Mouse (Mus musculus): ENCODE results near the gene Mcm3ap. TPM values are rescaled to one million over a fixed set of nuclear protein-coding genes. Genes with fewer than 3 reads are reported as not detected.

The Mcm3ap gene
- polyA plus RNA-seq, 1 experiment from 2014 or later = 42.1 TPM

GRCm38 (mm10) chr10:76504271-76504943 is 35.7 kb downstream of the Mcm3ap start:
- no peaks in the 10 kb centered on the region for H3K4me1 ChIP-seq (replicated peaks)
- H3K4me3 ChIP-seq (replicated peaks) = no peak overlapping the region
- H3K4me2 ChIP-seq (replicated peaks) = 0 out of 2 replicates have a peak overlapping the region, but pooled peaks have one; percentile 7
- no peak overlapping the region for H3K27ac ChIP-seq
- no peaks in the 10 kb centered on the region for H3K9me3 ChIP-seq
- H3K27me3 ChIP-seq (replicated peaks) = no peaks in the 10 kb centered on the region
- H3K36me3 ChIP-seq = peaks cover 33% of the 10 kb centered on the region
- 65% methylated on average over 11 of the region's 11 CpGs for WGBS
- peak; percentile 81 for ATAC-seq
- H3K9ac ChIP-seq = no peak overlapping the region

- Histone ChIP-seq H3K36me3 (peaks cover 31% of the 10 kb centered on the region), H3K4me3 (replicated peaks) (no peak overlapping the region), H3K4me1 (replicated peaks) (no peaks in the 10 kb centered on the region), H3K4me2 (replicated peaks) (no peak overlapping the region), H3K9me3 (no peaks in the 10 kb centered on the region), H3K27me3 (replicated peaks) (no peaks in the 10 kb centered on the region), H3K27ac (no peak overlapping the region), H3K9ac (no peak overlapping the region)
- 92% methylated on average over 7 of the region's 7 CpGs for WGBS
- no peak for ATAC-seq
These were observed 37.1 kb downstream of the Mcm3ap start for GRCm38 (mm10) chr10:76505865-76506264.

GRCm38 (mm10) chr10:76512965-76513583 is 44.3 kb downstream of the Mcm3ap start:
- peak; percentile 85 for ATAC-seq
- Histone ChIP-seq H3K36me3 (peaks cover 17% of the 10 kb centered on the region; the same call in 1 of the 2 replicates), H3K27me3 (replicated peaks) (no peaks in the 10 kb centered on the region), H3K27ac (no peak overlapping the region), H3K4me3 (replicated peaks) (no peak overlapping the region), H3K9me3 (no peaks in the 10 kb centered on the region), H3K4me1 (replicated peaks) (no peaks in the 10 kb centered on the region), H3K9ac (no peak overlapping the region), H3K4me2 (replicated peaks) (no peak overlapping the region)
- 58% methylated on average over 5 of the region's 5 CpGs for WGBS

- WGBS = 1% methylated on average over 11 of the region's 11 CpGs
- no peak for ATAC-seq
- peak overlapping the region; percentile 70; the same call in 1 of the 2 replicates for H3K9ac ChIP-seq
- peak overlapping the region; percentile 89 for H3K4me2 ChIP-seq (replicated peaks)
- H3K4me3 ChIP-seq (replicated peaks) = peak overlapping the region; percentile 71
- peaks cover 10% of the 10 kb centered on the region; the same call in 1 of the 2 replicates for H3K4me1 ChIP-seq (replicated peaks)
- H3K27ac ChIP-seq = peak overlapping the region; percentile 34; the same call in 1 of the 2 replicates
- no peaks in the 10 kb centered on the region for H3K9me3 ChIP-seq
- H3K27me3 ChIP-seq (replicated peaks) = no peaks in the 10 kb centered on the region
- H3K36me3 ChIP-seq = peaks cover 14% of the 10 kb centered on the region
These were observed 62.2 kb downstream of the Mcm3ap start for GRCm38 (mm10) chr10:76530922-76531321.

- WGBS = under 1% methylated on average over 36 of the region's 37 CpGs
- ATAC-seq = peak; percentile 100
- Histone ChIP-seq H3K4me1 (replicated peaks) (peaks cover 10% of the 10 kb centered on the region; the same call in 1 of the 2 replicates), H3K4me3 (replicated peaks) (peak within 1 kb of the TSS; percentile 71), H3K27ac (peak within 1 kb of the TSS; percentile 77), H3K36me3 (peaks cover 16% of the 10 kb centered on the region), H3K27me3 (replicated peaks) (no peaks in the 10 kb centered on the region), H3K4me2 (replicated peaks) (peak within 1 kb of the TSS; percentile 89), H3K9me3 (no peaks in the 10 kb centered on the region), H3K9ac (peak within 1 kb of the TSS; percentile 70)
These were observed 62.6 kb downstream of the Mcm3ap start, which contains the start of gene Lss for GRCm38 (mm10) chr10:76531375-76531774. Gene Lss, plus strand, starts transcription at chr10:76531588.

- H3K9ac ChIP-seq = peak overlapping the region; percentile 70
- ATAC-seq = peak; percentile 52
- peak overlapping the region; percentile 77 for H3K27ac ChIP-seq
- H3K27me3 ChIP-seq (replicated peaks) = no peaks in the 10 kb centered on the region
- peaks cover 16% of the 10 kb centered on the region for H3K36me3 ChIP-seq
- under 1% methylated on average over 14 of the region's 14 CpGs for WGBS
- peak overlapping the region; percentile 89 for H3K4me2 ChIP-seq (replicated peaks)
- H3K4me3 ChIP-seq (replicated peaks) = peak overlapping the region; percentile 71
- H3K9me3 ChIP-seq = no peaks in the 10 kb centered on the region
- H3K4me1 ChIP-seq (replicated peaks) = peaks cover 10% of the 10 kb centered on the region; the same call in 1 of the 2 replicates
These were observed 63.1 kb downstream of the Mcm3ap start for GRCm38 (mm10) chr10:76531828-76532227.

- WGBS = 96% methylated on average over 7 of the region's 7 CpGs
- Histone ChIP-seq H3K36me3 (peaks cover 36% of the 10 kb centered on the region), H3K9ac (no peak overlapping the region), H3K27ac (no peak overlapping the region), H3K4me1 (replicated peaks) (peaks cover 8% of the 10 kb centered on the region; the same call in 1 of the 2 replicates), H3K4me3 (replicated peaks) (no peak overlapping the region), H3K9me3 (no peaks in the 10 kb centered on the region), H3K27me3 (replicated peaks) (no peaks in the 10 kb centered on the region), H3K4me2 (replicated peaks) (no peak overlapping the region)
- no peak for ATAC-seq
These were observed 66.8 kb downstream of the Mcm3ap start for GRCm38 (mm10) chr10:76535526-76535925.

GRCm38 (mm10) chr10:76537619-76538018 is 68.9 kb downstream of the Mcm3ap start:
- ATAC-seq = peak; percentile 59
- Histone ChIP-seq H3K36me3 (peaks cover 48% of the 10 kb centered on the region), H3K4me1 (replicated peaks) (peaks cover 4% of the 10 kb centered on the region; the same call in 1 of the 2 replicates), H3K27ac (no peak overlapping the region), H3K9me3 (no peaks in the 10 kb centered on the region), H3K27me3 (replicated peaks) (no peaks in the 10 kb centered on the region), H3K4me3 (replicated peaks) (no peak overlapping the region), H3K9ac (no peak overlapping the region), H3K4me2 (replicated peaks) (no peak overlapping the region; the same call in 1 of the 2 replicates)
- WGBS = 77% methylated on average over 9 of the region's 9 CpGs

- Histone ChIP-seq H3K4me1 (replicated peaks) (no peaks in the 10 kb centered on the region), H3K9ac (no peak overlapping the region), H3K27ac (no peak overlapping the region), H3K9me3 (no peaks in the 10 kb centered on the region), H3K36me3 (peaks cover 58% of the 10 kb centered on the region), H3K4me2 (replicated peaks) (no peak overlapping the region), H3K4me3 (replicated peaks) (no peak overlapping the region), H3K27me3 (replicated peaks) (no peaks in the 10 kb centered on the region)
- ATAC-seq = no peak
- WGBS = 92% methylated on average over 11 of the region's 11 CpGs
These were observed 72.8 kb downstream of the Mcm3ap start for GRCm38 (mm10) chr10:76541336-76542085.

GRCm38 (mm10) chr10:76542636-76543375 is 74.1 kb downstream of the Mcm3ap start:
- peaks cover 70% of the 10 kb centered on the region for H3K36me3 ChIP-seq

GRCm38 (mm10) chr10:76546566-76546965 is 77.8 kb downstream of the Mcm3ap start:
- no peaks in the 10 kb centered on the region for H3K4me1 ChIP-seq (replicated peaks)
- H3K36me3 ChIP-seq = peaks cover 68% of the 10 kb centered on the region
- no peak overlapping the region for H3K4me2 ChIP-seq (replicated peaks)
- H3K9me3 ChIP-seq = no peaks in the 10 kb centered on the region
- H3K9ac ChIP-seq = no peak overlapping the region
- WGBS = 92% methylated on average over 8 of the region's 8 CpGs
- no peak overlapping the region for H3K4me3 ChIP-seq (replicated peaks)
- no peak overlapping the region for H3K27ac ChIP-seq
- no peaks in the 10 kb centered on the region for H3K27me3 ChIP-seq (replicated peaks)
- no peak for ATAC-seq

More at GRCm38 (mm10) chr10:76542636-76543375, 74.1 kb downstream of the Mcm3ap start:
- H3K4me1 ChIP-seq (replicated peaks) = no peaks in the 10 kb centered on the region
- H3K4me2 ChIP-seq (replicated peaks) = no peak overlapping the region
- no peak for ATAC-seq
- no peaks in the 10 kb centered on the region for H3K27me3 ChIP-seq (replicated peaks)
- no peak overlapping the region for H3K9ac ChIP-seq
- 81% methylated on average over 10 of the region's 10 CpGs for WGBS
- no peak overlapping the region for H3K4me3 ChIP-seq (replicated peaks)
- H3K9me3 ChIP-seq = no peaks in the 10 kb centered on the region
- H3K27ac ChIP-seq = no peak overlapping the region
